Mouse (Mus musculus) right cerebral cortex, postnatal 10 days (tissue): ENCODE data around the gene Hsd17b2.
"Not testable (repeated sequence)": the region's sequence is repeated elsewhere in the genome, so short reads cannot be mapped to it uniquely, and the experiment has no call there.

Experiments
- DNase-seq, 2 experiments: peaks; one replicate each; pipeline ENCODE4 v3.0.0; 2021; ENCODE audit warnings: low spot score in 2 of 2

Gene Hsd17b2

GRCm38 (mm10) chr8:117714604-117715003 lies 12.9 kb downstream of the Hsd17b2 start:
- no peak for DNase-seq

- DNase-seq, result no peak
Measured at GRCm38 (mm10) chr8:117715896-117716295, 14.2 kb downstream of the Hsd17b2 start.

GRCm38 (mm10) chr8:117718152-117718860 lies 16.6 kb downstream of the Hsd17b2 start:
- DNase-seq, result no peak

GRCm38 (mm10) chr8:117726467-117726866 lies 24.8 kb downstream of the Hsd17b2 start:
- no peak for DNase-seq

- peak in 1 of 2 experiments; percentile 25 for DNase-seq
Measured at GRCm38 (mm10) chr8:117727561-117727960, 25.9 kb downstream of the Hsd17b2 start.

- no peak for DNase-seq
Measured at GRCm38 (mm10) chr8:117728234-117728633, 26.5 kb downstream of the Hsd17b2 start.

- DNase-seq, result no peak
Measured at GRCm38 (mm10) chr8:117730980-117731379, 29.3 kb downstream of the Hsd17b2 start.

- no peak for DNase-seq
Measured at GRCm38 (mm10) chr8:117736657-117737175, 35.0 kb downstream of the Hsd17b2 start.

GRCm38 (mm10) chr8:117738206-117738605 lies 36.5 kb downstream of the Hsd17b2 start:
- DNase-seq, result not testable (repeated sequence)

GRCm38 (mm10) chr8:117740387-117740998 lies 38.8 kb downstream of the Hsd17b2 start:
- DNase-seq, result no peak

GRCm38 (mm10) chr8:117742431-117743012 lies 40.8 kb downstream of the Hsd17b2 start:
- DNase-seq, result no peak

- no peak for DNase-seq
Measured at GRCm38 (mm10) chr8:117746651-117747050, 44.9 kb downstream of the Hsd17b2 start.

GRCm38 (mm10) chr8:117747428-117747827 lies 45.7 kb downstream of the Hsd17b2 start:
- no peak for DNase-seq

GRCm38 (mm10) chr8:117747886-117748730 lies 46.4 kb downstream of the Hsd17b2 start:
- DNase-seq, result no peak

GRCm38 (mm10) chr8:117749436-117749835 lies 47.7 kb downstream of the Hsd17b2 start:
- DNase-seq, result no peak

GRCm38 (mm10) chr8:117757900-117758299 lies 56.2 kb downstream of the Hsd17b2 start:
- DNase-seq, result no peak

- DNase-seq, result no peak
Measured at GRCm38 (mm10) chr8:117762776-117763175, 61.1 kb downstream of the Hsd17b2 start.

- no peak for DNase-seq
Measured at GRCm38 (mm10) chr8:117764625-117765024, 62.9 kb downstream of the Hsd17b2 start.

- no peak for DNase-seq
Measured at GRCm38 (mm10) chr8:117765947-117766346, 64.2 kb downstream of the Hsd17b2 start.

GRCm38 (mm10) chr8:117768971-117769370 lies 67.3 kb downstream of the Hsd17b2 start:
- no peak for DNase-seq

- no peak for DNase-seq
Measured at GRCm38 (mm10) chr8:117771115-117771836, 69.6 kb downstream of the Hsd17b2 start.
